Mouse (Mus musculus) E14TG2a.4 (cell line): ENCODE data around the gene Rock2.

Source experiments
- CTCF ChIP-seq: conservative IDR thresholded peaks from 2 replicates; pipeline ENCODE4 v1.5.1; 2014; ENCODE audit warnings: low read length
- NANOG ChIP-seq: IDR thresholded peaks from 2 replicates; pipeline ENCODE4 v1.6.1; 2014; ENCODE audit warnings: borderline replicate concordance, low read length, mixed read lengths

- TF ChIP-seq CTCF = no peak
- TF ChIP-seq NANOG = no peak
Observed at GRCm38 (mm10) chr12:17037053-17037610, 142.4 kb downstream of the Rock2 start.
